Mouse (Mus musculus): ENCODE data around the gene Tgfb2.

- no peak for TF ChIP-seq CTCF (conservative IDR thresholded peaks at IDR 0.05; ENCODE audit: insufficient read depth, insufficient read length, low read depth, low read length)
- TF ChIP-seq POLR2A (IDR thresholded peaks at IDR 0.05; ENCODE audit: low read depth, low read length) = peak; percentile 44
Measured at GRCm38 (mm10) chr1:186748724-186749653, 43.2 kb upstream of the Tgfb2 start, which contains the start of gene Rrp15.

All from kidney, adult 2 months (tissue).